Mouse (Mus musculus) kidney, postnatal 4 days (tissue): ENCODE results near the gene Adam11.
A peak's percentile ranks its signal among the peaks of the same experiment; 100 is the strongest.

Source experiments
- DNase-seq, 2 experiments: peaks; one replicate each; pipeline ENCODE4 v3.0.0; 2021; ENCODE audit warnings: mixed read lengths in 2 of 2

Gene Adam11

GRCm38 (mm10) chr11:102780271-102780985 lies 19.2 kb downstream of the Adam11 start:
- peak in 1 of 2 experiments; percentile 66 for DNase-seq

GRCm38 (mm10) chr11:102780986-102781351 lies 19.7 kb downstream of the Adam11 start:
- no peak for DNase-seq

DNA sequence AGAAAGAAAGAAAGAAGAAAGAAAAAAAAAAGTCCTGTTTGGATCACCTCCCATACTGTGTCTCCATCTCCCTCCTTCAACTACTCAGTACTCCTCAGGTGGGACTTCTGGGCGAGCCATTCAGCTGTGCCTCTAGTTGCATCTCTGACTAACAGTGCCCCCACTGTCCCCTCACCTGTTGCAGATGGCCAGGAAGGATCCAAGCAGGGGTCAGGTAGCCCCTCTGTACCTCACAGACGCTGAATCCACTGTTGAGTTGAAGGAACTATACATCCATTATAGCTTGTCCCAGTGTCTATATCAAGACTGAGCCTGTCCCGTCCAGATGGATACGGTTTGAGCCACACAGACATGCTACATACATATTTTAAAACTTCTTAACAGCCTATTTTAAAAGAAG lies 20.3 kb downstream of the Adam11 start:
- DNase-seq = no peak

DNA sequence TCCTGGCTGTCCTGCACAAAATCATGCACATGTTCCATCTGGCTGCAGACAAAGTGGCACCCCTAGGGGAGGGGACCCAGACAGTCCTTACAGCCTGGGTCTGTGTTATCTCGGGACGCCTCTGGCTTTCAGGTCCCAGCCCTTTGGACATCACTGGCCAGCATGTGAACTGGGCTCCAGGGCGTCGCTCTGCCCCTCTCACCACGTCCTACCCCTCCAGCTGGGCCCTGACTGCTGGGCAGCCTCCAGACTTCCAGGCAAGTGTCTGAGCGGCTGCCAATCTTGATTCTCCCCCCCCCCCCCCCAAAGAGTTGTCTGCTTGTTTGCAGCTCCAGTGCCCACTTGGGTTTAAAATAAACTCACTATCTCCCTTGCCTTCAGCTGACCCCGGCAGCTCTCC lies 22.2 kb downstream of the Adam11 start:
- DNase-seq = no peak

- DNase-seq = no peak
Measured at GRCm38 (mm10) chr11:102787688-102788177, 26.5 kb downstream of the Adam11 start.

GRCm38 (mm10) chr11:102791682-102792445 lies 30.6 kb downstream of the Adam11 start:
- peak in 1 of 2 experiments; percentile 12 for DNase-seq

- peak; percentile 11 to 24 for DNase-seq
Measured at GRCm38 (mm10) chr11:102794157-102794556, 32.9 kb downstream of the Adam11 start.

GRCm38 (mm10) chr11:102803453-102803852 lies 42.2 kb downstream of the Adam11 start:
- peak; percentile 25 to 39 for DNase-seq

- no peak for DNase-seq
Measured at GRCm38 (mm10) chr11:102808246-102808645, 47.0 kb downstream of the Adam11 start.

- no peak for DNase-seq
Measured at GRCm38 (mm10) chr11:102810721-102811485, 49.7 kb downstream of the Adam11 start.

DNA sequence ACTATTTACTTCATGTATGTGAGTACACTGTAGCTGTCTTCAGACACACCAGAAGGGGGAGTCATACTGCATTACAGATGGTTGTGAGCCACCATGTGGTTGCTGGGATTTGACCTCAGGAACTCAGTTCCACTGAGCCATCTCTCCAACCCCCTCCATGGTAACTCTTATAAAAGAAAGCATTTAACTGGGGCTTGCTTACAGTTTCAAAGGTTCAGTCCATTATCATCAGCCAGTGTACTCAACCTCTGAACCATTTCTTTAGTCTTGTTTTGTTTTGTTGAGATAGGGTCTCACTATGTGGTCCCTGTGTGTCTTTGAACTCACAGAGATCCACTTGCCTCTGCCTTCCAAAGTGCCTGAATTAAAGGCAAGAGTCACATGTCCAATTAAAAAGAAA lies 53.6 kb downstream of the Adam11 start:
- DNase-seq = no peak

- peak; percentile 62 to 73 for DNase-seq
Measured at GRCm38 (mm10) chr11:102818121-102819020, 57.1 kb downstream of the Adam11 start.

DNA sequence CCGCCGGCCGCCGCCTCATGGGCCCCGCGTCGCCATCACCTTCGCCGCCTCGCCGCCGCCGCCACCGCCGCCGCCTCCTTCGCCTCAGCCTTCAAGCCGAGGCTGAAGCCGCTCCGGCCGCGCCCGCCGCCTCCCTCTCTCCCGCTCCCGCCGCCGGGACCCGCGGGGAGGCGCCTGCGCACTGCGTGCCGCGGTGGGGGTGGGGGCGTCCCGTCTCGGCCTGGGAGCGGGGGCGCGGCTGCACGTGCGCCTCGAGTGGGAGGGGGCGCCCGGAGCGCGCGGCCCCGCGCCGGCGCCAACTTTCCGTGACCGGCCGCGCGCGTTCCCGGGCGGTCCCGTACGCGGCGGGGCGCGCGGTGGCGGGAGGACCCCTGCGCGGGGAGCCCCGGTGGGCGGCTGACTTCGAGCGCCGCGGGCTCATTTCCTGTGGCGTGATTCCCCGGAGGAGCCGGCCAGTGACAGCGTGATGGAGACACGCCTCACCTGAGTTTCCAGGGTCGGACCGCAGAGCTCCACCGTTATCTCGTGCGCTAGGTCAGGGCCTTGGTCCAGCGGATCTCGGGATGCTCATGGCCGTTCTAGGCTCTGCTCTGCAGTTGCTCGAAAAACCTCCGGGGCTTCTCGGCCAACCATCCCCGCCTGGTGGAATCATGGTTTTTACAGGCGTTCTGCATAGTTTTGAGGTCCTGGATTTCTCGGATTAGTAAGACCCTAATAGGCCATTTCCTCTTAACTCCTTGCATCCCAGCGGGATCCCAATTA lies 58.0 kb downstream of the Adam11 start, which contains the start of gene Gjc1:
TSS of gene Gjc1 (minus strand) at position 680 of the 762 bp plus-strand sequence.
- DNase-seq = peak; percentile 85 to 89

DNA sequence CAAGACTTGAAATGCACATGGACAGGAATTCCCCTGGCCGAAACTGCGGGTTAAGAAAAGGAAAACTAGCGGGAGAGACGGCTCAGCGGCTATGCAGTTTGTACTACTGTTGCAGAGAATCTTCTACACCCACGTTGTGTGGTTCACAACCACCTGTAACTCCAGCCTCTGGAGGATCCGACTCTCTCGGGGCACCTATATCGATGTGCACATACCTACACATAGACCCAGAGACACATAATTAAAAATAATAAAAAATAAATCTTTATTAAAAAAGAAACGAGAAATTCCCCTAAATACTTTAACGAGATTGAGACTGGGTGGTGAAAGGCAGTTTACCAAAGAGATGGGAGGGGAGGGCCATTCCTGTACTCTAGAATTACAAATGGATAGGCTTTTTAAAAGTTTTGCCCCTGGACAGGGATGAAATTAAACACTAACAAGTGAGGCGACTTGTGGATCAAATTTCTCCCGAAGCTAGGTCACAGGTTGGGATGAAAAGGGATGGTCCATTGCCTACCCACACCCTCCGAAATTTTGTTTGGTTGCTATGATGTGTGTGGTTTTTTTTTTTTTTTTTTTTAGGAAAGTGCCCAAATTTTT lies 58.6 kb downstream of the Adam11 start:
- DNase-seq = no peak

DNA sequence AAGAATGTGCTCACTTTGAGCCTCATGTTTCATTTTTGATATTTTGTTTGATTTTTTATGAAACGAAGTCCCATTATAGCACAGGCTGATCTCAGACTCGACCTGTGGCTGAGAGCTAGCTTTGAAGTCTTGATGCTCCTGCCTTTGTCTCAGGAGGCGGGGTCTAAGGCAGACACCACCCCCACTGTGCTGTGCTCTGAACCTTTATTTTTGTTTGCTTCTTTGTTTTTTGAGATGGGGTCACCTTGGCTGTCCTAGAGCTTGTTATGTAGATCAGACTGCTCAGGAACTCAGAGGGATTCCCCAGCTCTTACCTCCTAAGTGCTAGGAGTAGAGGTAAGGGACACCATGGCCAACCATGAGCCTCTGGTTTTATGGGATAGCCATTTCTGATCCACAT lies 59.2 kb downstream of the Adam11 start:
- DNase-seq = no peak

- peak; percentile 26 to 46 for DNase-seq
Measured at GRCm38 (mm10) chr11:102821231-102821630, 60.0 kb downstream of the Adam11 start.

DNA sequence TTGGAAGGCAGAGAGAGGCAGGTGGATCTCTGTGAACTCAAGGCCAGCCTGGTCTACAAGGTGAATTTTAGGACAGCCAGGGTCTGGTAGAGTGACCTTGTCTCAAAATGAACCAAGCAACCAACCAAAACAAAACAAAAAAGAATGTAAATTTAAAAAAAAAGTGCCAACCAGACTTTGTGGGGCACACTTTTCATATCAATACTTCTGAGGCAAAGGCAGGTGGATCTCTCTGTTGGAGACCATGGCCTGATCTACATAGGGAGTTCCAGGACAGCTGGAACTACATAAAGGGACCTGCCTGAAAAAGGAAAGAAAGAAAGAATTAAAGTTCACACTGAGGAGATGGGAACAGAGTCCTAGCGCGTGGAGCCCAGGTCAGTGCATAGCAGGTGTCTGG lies 65.2 kb downstream of the Adam11 start:
- no peak for DNase-seq

DNA sequence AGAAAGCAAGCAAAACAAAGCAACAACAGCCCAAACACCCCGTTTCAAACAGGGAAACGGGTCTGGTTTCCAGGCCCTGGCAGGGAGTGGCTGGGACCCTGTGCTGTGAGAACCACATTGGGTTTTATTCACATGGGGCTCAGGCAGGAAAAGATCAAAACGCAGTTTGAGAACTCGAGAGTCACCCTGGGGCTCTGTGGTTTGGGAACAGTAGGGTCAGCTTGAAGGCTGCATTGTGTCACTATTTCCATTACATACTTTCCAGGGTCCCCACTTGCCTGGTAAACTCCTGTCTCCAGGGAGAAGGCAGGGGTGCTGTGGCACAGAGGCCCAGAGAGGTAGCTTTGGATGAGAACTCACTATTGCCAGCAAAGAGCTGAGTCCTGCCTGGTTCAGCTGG lies 65.9 kb downstream of the Adam11 start:
- DNase-seq = no peak
